Mouse (Mus musculus) forebrain, embryonic 16.5 days (tissue): ENCODE data around the gene Pds5b. TPM values are rescaled to one million over a fixed set of nuclear protein-coding genes. Genes with fewer than 3 reads are reported as not detected.
"Not testable (repeated sequence)": the region's sequence is repeated elsewhere in the genome, so short reads cannot be mapped to it uniquely, and the experiment has no call there.

Experiments used
- ATAC-seq: fragments of 200-750 bp; cut with Nextera tagmentation; 2 replicates; pipeline ENCODE4 v1.8.0; 2017; ENCODE audit warnings: mild to moderate bottlenecking, moderate library complexity
- H3K27ac ChIP-seq: fragments of 300-500 bp; sonication (generic); 2 replicates; pipeline ENCODE4 v1.5.1; 2014; ENCODE audit warnings: low read length, control low read depth
- H3K27me3 ChIP-seq: fragments of 300-500 bp; sonication (generic); replicated peaks from 2 replicates; pipeline ENCODE4 v1.6.1; 2014; ENCODE audit warnings: low read length; ENCODE audit not compliant: control insufficient read depth, insufficient read depth
- H3K36me3 ChIP-seq: fragments of 300-500 bp; sonication (generic); 2 replicates; pipeline ENCODE4 v1.6.1; 2014; ENCODE audit not compliant: control insufficient read depth, insufficient read depth
- H3K4me1 ChIP-seq: fragments of 300-500 bp; sonication (generic); replicated peaks from 2 replicates; pipeline ENCODE4 v1.6.1; 2014; ENCODE audit warnings: low read length; ENCODE audit not compliant: control insufficient read depth, insufficient read depth
- H3K4me2 ChIP-seq: fragments of 300-500 bp; sonication (generic); 2 replicates; pipeline ENCODE4 v1.6.1; 2014; ENCODE audit warnings: mild to moderate bottlenecking, low read length, control low read depth
- H3K4me3 ChIP-seq: fragments of 300-500 bp; sonication (generic); replicated peaks from 2 replicates; pipeline ENCODE4 v1.5.1; 2014; ENCODE audit warnings: mild to moderate bottlenecking, low read length, control low read depth
- H3K9ac ChIP-seq: fragments of 300-500 bp; sonication (generic); replicated peaks from 2 replicates; pipeline ENCODE4 v1.6.1; 2014; ENCODE audit warnings: low read depth, low read length, control low read depth
- H3K9me3 ChIP-seq: fragments of 300-500 bp; sonication (generic); 2 replicates; pipeline ENCODE4 v1.6.1; 2016; ENCODE audit warnings: low read length; ENCODE audit not compliant: control insufficient read depth
- WGBS: fragments of 180-500 bp; shearing (Covaris S2); extraction: QIAGEN DNeasy Blood & Tissue Kit; methylation state at CpG from one replicate; pipeline ENCODE4 v1.1.7; 2014; 5-methylcytosine and 5-hydroxymethylcytosine counted together
- polyA plus RNA-seq: library from polyadenylated mRNA; unstranded; fragments of >200 nt; fragmentation: Nextera tagmentation; extraction: Ambion mirVana; gene quantifications from 2 replicates; pipeline ENCODE4 v1.2.1, GENCODE M21; 2015

Pds5b gene
- polyA plus RNA-seq, 1 experiment from 2014 or later: 32.3 TPM

- H3K9ac ChIP-seq, H3K9me3 ChIP-seq, H3K4me1 ChIP-seq, H3K4me2 ChIP-seq, H3K27me3 ChIP-seq, ATAC-seq, H3K4me3 ChIP-seq, H3K36me3 ChIP-seq, H3K27ac ChIP-seq: not testable (repeated sequence)
- 90% methylated on average over 3 of the region's 3 CpGs for WGBS
These were observed 63.5 kb downstream of the Pds5b start for GRCm38 (mm10) chr5:150737028-150737427.

GRCm38 (mm10) chr5:150739311-150739710 lies 65.8 kb downstream of the Pds5b start:
- H3K4me1 ChIP-seq: no peaks in the 10 kb centered on the region
- no peaks in the 10 kb centered on the region; the same call in 1 of the 2 replicates for H3K36me3 ChIP-seq
- H3K9me3 ChIP-seq: no peaks in the 10 kb centered on the region
- no peak overlapping the region for H3K27ac ChIP-seq
- 76% methylated on average over 7 of the region's 7 CpGs for WGBS
- no peak for ATAC-seq
- no peak overlapping the region for H3K4me2 ChIP-seq
- no peak overlapping the region for H3K4me3 ChIP-seq
- no peaks in the 10 kb centered on the region for H3K27me3 ChIP-seq
- H3K9ac ChIP-seq: no peak overlapping the region

- 18% methylated on average over 1 of the region's 2 CpGs for WGBS
These were observed 67.1 kb downstream of the Pds5b start for GRCm38 (mm10) chr5:150740597-150740996.

GRCm38 (mm10) chr5:150756623-150757022 lies 83.1 kb downstream of the Pds5b start:
- H3K4me2 ChIP-seq: no peak overlapping the region
- H3K9me3 ChIP-seq: no peaks in the 10 kb centered on the region
- WGBS: 93% methylated on average over 5 of the region's 5 CpGs
- no peak overlapping the region for H3K9ac ChIP-seq
- peaks cover 14% of the 10 kb centered on the region for H3K36me3 ChIP-seq
- no peak for ATAC-seq
- no peaks in the 10 kb centered on the region for H3K27me3 ChIP-seq
- H3K4me3 ChIP-seq: no peak overlapping the region
- H3K4me1 ChIP-seq: no peaks in the 10 kb centered on the region
- H3K27ac ChIP-seq: no peak overlapping the region

More at GRCm38 (mm10) chr5:150740597-150740996, 67.1 kb downstream of the Pds5b start:
- Histone ChIP-seq H3K9ac (no peak overlapping the region), H3K4me3 (no peak overlapping the region), H3K27ac (no peak overlapping the region), H3K4me1 (no peaks in the 10 kb centered on the region), H3K9me3 (no peaks in the 10 kb centered on the region), H3K27me3 (no peaks in the 10 kb centered on the region), H3K36me3 (no peaks in the 10 kb centered on the region; the same call in 1 of the 2 replicates), H3K4me2 (no peak overlapping the region)
- no peak for ATAC-seq

- H3K27ac ChIP-seq: no peak overlapping the region
- 0 out of 2 replicates have a peak, but pooled peaks cover 2% of the 10 kb centered on the region for H3K36me3 ChIP-seq
- 15% methylated on average over 5 of the region's 5 CpGs for WGBS
- ATAC-seq: no peak
- H3K27me3 ChIP-seq: no peaks in the 10 kb centered on the region
- no peak overlapping the region for H3K4me2 ChIP-seq
- H3K4me3 ChIP-seq: no peak overlapping the region
- H3K9me3 ChIP-seq: no peaks in the 10 kb centered on the region
- no peaks in the 10 kb centered on the region for H3K4me1 ChIP-seq
- H3K9ac ChIP-seq: no peak overlapping the region
These were observed 98.9 kb downstream of the Pds5b start for GRCm38 (mm10) chr5:150772403-150772802.

GRCm38 (mm10) chr5:150773083-150773482 lies 99.5 kb downstream of the Pds5b start:
- H3K4me1 ChIP-seq: no peaks in the 10 kb centered on the region
- H3K4me2 ChIP-seq: no peak overlapping the region
- no peak for ATAC-seq
- H3K9ac ChIP-seq: no peak overlapping the region
- no peaks in the 10 kb centered on the region for H3K27me3 ChIP-seq
- H3K27ac ChIP-seq: no peak overlapping the region
- no peaks in the 10 kb centered on the region for H3K9me3 ChIP-seq
- 0 out of 2 replicates have a peak, but pooled peaks cover 2% of the 10 kb centered on the region for H3K36me3 ChIP-seq
- no peak overlapping the region for H3K4me3 ChIP-seq

- Histone ChIP-seq H3K27ac (no peak overlapping the region), H3K36me3 (peaks cover 22% of the 10 kb centered on the region), H3K9ac (no peak overlapping the region), H3K9me3 (no peaks in the 10 kb centered on the region), H3K4me2 (no peak overlapping the region), H3K4me1 (no peaks in the 10 kb centered on the region), H3K27me3 (no peaks in the 10 kb centered on the region), H3K4me3 (no peak overlapping the region)
- no peak for ATAC-seq
- WGBS: 92% methylated on average over 4 of the region's 4 CpGs
These were observed 114.7 kb downstream of the Pds5b start for GRCm38 (mm10) chr5:150788261-150788660.

GRCm38 (mm10) chr5:150789039-150789438 lies 115.5 kb downstream of the Pds5b start:
- no peak for ATAC-seq

GRCm38 (mm10) chr5:150794181-150794580 lies 120.6 kb downstream of the Pds5b start:
- 94% methylated on average over 6 of the region's 6 CpGs for WGBS
- peaks cover 18% of the 10 kb centered on the region for H3K36me3 ChIP-seq
- ATAC-seq: no peak
- no peaks in the 10 kb centered on the region for H3K27me3 ChIP-seq
- no peaks in the 10 kb centered on the region for H3K9me3 ChIP-seq
- no peaks in the 10 kb centered on the region for H3K4me1 ChIP-seq
- H3K4me2 ChIP-seq: no peak overlapping the region
- H3K9ac ChIP-seq: no peak overlapping the region
- no peak overlapping the region for H3K4me3 ChIP-seq
- no peak overlapping the region for H3K27ac ChIP-seq

More at GRCm38 (mm10) chr5:150789039-150789438, 115.5 kb downstream of the Pds5b start:
- Histone ChIP-seq H3K9me3 (no peaks in the 10 kb centered on the region), H3K27me3 (no peaks in the 10 kb centered on the region), H3K4me1 (no peaks in the 10 kb centered on the region), H3K4me2 (no peak overlapping the region), H3K27ac (no peak overlapping the region), H3K4me3 (no peak overlapping the region), H3K36me3 (peaks cover 18% of the 10 kb centered on the region), H3K9ac (no peak overlapping the region)
- 100% methylated on average over 2 of the region's 2 CpGs for whole genome bisulfite sequencing

GRCm38 (mm10) chr5:150800056-150800455 lies 126.5 kb downstream of the Pds5b start:
- H3K27me3 ChIP-seq: no peaks in the 10 kb centered on the region
- H3K9ac ChIP-seq: no peak overlapping the region
- H3K4me3 ChIP-seq: no peak overlapping the region
- ATAC-seq: no peak
- H3K4me2 ChIP-seq: no peak overlapping the region
- H3K4me1 ChIP-seq: no peaks in the 10 kb centered on the region
- WGBS: 100% methylated on average over 2 of the region's 2 CpGs
- no peak overlapping the region for H3K27ac ChIP-seq
- no peaks in the 10 kb centered on the region for H3K9me3 ChIP-seq
- peaks cover 24% of the 10 kb centered on the region for H3K36me3 ChIP-seq
